Mouse (Mus musculus) kidney, adult 18-20 months (tissue): Measurements from ENCODE around the gene Ccdc57.

Experiments used
- DNase-seq: peaks from one replicate; pipeline ENCODE4 v3.0.0; 2021

Ccdc57 gene

GRCm38 (mm10) chr11:120951731-120952730, 19.4 kb upstream of the Ccdc57 start:
- no peak for DNase-seq

- no peak for DNase-seq
These were observed 18.6 kb upstream of the Ccdc57 start for GRCm38 (mm10) chr11:120951237-120951636.

GRCm38 (mm10) chr11:120950281-120951202, 17.9 kb upstream of the Ccdc57 start:
- DNase-seq: peak; percentile 86

GRCm38 (mm10) chr11:120949863-120950262, 17.2 kb upstream of the Ccdc57 start:
- no peak for DNase-seq

- DNase-seq: no peak
These were observed 16.5 kb upstream of the Ccdc57 start for GRCm38 (mm10) chr11:120948861-120949851.

DNA sequence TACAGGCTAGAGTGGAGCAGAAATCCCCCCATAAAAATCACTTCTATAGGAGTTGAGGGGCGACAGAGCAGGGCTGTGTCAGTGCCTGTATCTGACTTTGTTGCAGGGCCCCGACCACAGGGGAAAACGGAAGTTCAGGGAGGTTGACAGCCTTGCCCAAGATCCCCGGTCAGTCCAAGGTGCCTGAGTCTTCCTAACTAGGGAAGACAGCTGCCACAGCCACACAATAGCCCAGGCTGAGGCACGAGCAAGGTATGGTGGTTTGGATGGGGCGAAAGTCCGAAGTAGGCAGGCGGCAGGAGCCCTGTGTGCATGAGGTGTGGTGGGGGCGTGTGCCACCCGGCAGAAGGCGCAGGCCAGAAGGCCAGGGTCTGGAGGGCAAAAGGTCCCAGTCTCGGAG, 15.7 kb upstream of the Ccdc57 start, which contains the start of gene Slc16a3:
Gene Slc16a3 (plus strand): TSS at position 153 of the 400 bp plus-strand sequence.
- no peak for DNase-seq

- no peak for DNase-seq
These were observed 13.3 kb upstream of the Ccdc57 start for GRCm38 (mm10) chr11:120945926-120946325.

DNA sequence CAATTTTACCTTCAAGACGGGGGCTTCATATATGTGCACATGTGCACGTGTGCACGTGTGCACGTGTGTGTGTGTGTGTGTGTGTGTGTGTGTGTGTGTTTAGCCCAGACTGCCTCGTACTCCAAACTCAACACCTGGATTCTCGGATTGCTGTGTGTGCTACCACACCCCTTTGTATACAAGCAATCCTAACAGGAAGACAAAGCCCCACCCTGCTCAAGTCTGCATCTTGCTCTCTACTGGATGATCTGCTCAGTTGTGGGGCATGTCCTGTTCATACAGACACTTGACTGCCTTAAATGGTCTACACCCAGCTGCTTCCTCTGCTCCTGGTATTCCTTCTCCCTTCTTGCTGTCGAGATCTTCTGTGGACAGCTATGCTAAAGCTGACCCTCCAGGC, 12.6 kb upstream of the Ccdc57 start:
- DNase-seq: no peak

- DNase-seq: no peak
These were observed 8.3 kb upstream of the Ccdc57 start for GRCm38 (mm10) chr11:120940959-120941358.

DNA sequence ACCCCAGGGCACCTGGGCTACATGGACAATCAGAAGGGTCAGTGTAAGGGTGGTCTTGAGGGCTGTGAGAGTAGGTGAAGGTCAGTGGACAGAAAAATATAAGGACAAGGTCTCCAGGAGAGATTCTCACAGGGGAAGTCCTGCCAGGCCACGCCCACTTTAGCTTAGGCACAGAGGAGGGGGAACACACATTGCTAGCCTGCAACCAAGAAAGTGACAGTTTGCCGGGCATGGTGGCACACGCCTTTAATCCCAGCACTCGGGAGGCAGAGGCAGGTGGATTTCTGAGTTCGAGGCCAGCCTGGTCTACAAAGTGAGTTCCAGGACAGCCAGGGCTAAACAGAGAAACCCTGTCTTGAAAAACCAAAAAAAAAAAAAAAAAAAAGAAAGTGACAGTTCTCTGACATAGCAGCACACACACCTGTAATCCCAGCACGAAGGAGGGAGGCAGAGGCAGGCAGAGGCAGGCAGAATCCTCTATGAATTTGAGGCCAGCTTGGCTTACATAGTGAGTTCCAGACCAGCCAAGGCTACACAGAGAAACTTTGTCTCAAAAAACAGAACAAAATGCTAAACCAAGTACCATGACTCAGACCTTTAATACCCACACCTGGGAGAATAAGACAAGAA, 7.2 kb upstream of the Ccdc57 start:
- no peak for DNase-seq

GRCm38 (mm10) chr11:120938795-120939194, 6.1 kb upstream of the Ccdc57 start:
- DNase-seq: no peak

DNA sequence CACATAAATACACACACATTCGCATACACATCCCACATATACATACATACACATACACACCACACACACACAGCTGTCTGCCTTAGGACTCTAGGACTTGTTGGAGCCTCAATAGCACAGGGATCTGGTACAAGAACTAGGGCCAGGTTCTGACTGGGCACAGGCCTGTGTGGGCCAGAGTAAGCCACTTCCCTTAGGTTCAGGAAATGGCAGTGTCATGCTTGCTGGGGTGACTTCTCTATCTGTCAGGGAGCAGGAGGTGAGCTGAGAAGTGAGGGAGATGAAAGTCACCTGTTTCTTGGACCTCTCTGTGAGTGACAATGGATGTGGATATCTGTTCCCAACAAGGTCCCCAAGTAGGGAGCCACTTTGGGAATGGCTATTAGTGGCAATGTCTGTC, 5.3 kb upstream of the Ccdc57 start:
- no peak for DNase-seq

DNA sequence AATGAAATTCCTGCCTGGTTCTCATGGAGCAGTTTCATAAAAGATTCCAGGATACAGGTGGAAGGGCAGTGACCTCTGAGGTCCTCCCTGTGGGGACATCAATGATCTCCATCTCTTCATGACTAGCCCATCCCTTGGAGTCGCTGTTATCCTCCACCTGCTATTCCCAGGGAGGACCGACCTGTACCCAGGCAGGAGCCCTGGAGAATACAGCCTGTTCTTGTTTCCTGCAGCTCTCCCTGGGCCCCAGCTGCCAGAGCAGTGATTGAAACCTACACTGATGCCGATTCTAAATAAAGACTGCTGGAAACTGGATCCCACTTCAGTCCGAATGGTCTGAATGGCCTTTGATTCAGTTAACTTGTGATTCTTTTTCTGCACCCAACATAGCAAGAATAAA, 1.2 kb downstream of the Ccdc57 start:
- no peak for DNase-seq

DNA sequence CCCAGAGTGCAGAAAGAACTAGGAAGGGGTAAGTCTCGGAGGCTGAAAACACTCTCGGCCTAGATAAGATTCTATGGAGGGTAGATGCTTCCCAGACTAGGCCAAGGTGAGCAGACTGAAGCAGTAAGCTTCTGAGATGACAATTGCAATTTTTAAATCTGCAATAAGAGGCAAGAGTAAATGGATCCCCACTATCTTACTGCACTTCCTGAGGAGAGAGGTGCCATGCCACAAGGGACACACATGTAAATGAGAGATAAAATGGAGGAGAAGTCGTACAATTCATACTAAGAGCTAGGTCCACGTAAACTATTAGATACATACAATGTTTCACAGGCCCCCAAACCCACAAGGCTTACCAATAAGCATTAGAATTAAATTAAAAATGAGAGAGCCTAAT, 4.2 kb downstream of the Ccdc57 start:
- no peak for DNase-seq

DNA sequence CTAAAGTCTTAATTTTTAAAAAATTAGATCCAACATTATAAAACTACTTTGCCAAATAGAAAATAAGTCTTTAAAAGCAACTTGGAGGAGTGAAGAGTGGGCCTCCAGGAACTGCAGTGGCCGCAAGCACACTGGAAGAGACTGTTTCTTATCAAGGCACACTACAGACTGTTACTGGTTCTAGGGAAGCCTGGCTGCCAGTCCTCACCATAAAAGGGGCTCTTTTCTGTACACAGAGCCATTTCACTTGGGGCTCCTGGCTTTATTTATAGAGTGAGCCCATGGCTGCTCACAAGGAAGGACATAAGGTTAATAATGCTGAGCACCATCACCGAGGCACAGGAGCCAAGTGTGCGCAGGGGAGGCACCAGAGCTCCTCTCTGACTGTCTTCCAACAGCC, 10.1 kb downstream of the Ccdc57 start:
- DNase-seq: no peak

DNA sequence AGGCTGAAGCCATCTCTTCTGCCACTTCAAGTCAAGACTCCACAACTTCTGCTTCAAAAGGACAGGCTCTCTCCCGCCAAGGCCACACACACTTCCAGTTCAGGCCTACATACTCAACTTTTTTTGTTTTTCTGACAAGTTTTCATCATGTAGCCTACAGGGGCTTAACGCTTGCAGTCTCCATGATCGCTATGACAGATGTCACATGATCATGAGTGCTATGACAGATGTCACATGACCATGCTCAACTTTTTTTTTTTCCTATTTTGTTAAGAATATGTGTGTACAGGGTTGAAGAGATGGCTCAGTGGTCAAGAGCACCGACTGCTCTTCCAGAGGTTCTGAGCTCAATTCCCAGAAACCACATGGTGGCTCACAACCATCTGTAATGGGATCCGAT, 14.9 kb downstream of the Ccdc57 start:
- no peak for DNase-seq

DNA sequence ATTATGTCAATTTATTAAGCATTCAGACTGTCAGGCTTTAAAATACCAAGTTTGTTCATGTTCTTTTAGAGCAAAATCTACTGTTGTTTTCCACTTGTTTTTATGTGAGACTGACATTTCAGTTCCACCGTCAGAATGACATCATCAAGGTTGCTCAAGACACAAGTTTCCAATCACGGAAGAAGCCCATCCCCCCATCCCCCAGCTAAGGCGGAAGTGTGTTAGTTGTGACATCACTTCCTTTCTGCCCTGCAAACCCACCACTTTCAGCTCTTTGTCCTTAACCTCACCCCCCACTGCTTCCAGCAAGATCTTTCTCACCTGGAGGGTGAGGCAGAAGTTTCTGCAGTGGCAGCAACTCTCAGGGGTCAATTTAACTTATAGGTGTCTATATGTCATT, 16.2 kb downstream of the Ccdc57 start:
- no peak for DNase-seq

- no peak for DNase-seq
These were observed 18.9 kb downstream of the Ccdc57 start for GRCm38 (mm10) chr11:120913796-120914195.

- peak; percentile 81 for DNase-seq
These were observed 27.2 kb downstream of the Ccdc57 start for GRCm38 (mm10) chr11:120905430-120905873.

DNA sequence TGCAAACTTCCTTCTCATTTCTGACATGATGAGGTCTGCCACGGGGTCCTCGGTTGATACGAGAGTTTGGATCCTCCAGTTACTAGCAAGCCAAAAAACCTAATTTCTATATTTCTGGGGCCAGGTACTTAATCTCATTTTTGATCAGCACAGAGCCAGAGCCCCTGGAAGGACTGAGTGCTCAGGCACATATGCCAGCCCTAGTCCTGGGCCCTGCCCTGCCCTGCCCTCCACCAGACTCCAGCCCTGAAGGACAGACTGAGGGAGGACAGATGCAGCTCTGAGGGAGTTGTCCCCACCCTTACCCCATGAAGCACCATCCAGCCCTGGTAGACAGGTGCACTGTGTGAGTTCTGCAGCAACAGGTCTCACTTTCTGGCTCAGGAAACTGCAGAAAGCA, 28.1 kb downstream of the Ccdc57 start:
- no peak for DNase-seq

DNA sequence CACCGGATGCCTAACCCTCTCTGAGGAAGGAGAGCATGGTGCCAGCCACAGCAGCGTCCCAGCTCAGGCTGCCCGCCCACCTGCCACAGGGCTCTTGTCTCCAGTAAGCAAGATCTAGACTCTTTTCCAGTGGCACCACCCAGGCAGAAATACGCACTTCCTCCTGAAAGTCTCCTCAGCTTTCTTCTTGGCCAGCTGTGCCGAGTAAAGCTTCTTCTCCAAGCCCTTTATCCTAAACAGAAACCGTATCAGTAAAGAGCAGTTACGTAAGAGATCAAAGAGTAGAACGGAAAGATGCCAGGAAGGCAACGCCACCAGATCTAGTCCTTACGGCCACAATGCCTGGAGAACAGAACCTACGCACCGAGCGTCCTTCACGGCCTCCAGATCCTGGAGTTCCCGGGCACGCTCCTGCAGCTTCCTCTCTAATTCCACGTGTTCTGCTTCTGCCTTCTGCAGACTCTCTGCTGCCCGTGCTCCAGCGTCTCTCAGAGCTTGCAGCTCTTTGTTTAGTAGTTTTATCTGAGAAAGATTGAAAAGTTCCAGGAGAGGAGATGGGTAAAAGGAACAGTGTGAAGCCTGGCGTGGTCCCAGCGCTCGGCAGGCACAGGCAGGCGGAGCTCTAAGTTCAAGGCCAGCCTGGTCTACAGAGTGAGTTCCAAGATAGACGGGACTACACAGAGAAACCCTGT, 29.4 kb downstream of the Ccdc57 start:
- DNase-seq: peak; percentile 32
